Mouse (Mus musculus): ENCODE data around the gene Cd37. TPM values are rescaled to one million over a fixed set of nuclear protein-coding genes. Genes with fewer than 3 reads are reported as not detected.

The Cd37 gene
- total RNA-seq (2023): 347 and 367 TPM in 2 replicates

DNA sequence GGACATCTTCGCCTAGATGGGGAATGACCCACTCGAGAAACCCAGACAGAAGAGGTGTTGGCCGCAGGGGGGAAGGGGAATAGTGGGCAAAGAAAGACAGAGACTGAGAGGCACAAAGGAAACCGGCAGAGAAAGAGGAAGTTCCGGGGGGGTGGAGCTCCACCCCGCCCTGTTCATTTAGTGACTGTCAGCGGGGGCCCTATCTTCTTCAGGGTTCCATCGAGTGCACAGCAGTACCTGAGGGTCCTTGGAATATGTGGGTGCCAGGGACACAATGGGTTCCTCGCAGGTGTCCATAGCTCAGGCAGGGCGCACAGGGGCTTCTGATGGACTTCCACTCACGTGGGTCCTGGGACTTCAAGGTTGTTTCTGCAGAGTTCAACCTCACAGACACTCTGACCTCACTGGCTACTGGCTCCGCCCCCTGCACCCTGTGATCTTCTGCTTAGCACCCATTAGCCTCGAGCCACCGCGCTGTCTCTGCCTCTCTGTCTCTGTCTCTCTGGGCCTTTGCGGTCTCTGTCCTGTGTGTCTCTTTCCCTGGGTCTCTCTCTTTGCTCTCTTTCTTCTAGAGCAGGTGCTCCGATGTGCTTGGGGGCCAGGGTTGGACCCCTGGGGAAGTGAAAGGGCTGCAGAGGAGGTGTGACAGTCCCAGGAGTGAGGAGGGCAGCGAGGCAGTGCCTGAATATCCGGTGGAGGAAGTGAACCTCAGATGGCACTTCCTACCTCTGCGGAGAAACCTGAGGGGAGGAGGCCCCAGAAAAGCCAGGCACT is at the start of gene Cd37:
TSS of gene Cd37 (minus strand) at position 393 of the 774 bp plus-strand sequence.

DNA sequence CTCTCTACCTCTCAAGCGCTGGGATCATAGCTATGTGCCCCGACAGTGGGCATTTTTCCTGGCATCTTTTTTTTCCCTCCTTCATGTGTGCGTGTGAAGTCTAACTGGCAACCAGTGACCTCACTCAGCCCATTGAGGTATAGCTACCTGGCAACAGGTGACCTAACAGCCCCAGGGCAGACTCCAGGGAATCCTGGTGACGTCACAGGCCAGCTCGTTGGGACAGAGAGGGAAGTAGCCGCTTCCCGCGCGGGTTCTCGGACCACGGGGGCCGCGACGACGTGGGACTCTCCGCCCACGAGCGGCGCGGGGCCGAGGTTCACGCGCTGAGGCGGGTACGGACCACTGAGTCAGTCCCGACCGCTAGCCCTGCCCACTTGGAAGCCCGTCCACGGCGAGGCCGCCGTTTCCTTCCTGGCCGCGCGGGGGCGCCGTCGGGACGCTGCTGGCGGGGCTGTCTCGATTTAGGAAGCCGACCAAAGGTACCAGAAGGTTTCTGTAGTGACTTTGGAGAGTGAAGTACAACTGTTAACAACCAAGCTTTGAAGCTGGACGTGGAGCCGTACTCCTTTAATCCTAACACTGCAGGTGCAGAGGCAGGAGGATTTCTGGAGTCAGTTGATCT is 38.3 kb upstream of the Cd37 start, which contains the start of gene Slc6a21:
TSS of gene Slc6a21 (plus strand) at position 378 of the 625 bp plus-strand sequence.

DNA sequence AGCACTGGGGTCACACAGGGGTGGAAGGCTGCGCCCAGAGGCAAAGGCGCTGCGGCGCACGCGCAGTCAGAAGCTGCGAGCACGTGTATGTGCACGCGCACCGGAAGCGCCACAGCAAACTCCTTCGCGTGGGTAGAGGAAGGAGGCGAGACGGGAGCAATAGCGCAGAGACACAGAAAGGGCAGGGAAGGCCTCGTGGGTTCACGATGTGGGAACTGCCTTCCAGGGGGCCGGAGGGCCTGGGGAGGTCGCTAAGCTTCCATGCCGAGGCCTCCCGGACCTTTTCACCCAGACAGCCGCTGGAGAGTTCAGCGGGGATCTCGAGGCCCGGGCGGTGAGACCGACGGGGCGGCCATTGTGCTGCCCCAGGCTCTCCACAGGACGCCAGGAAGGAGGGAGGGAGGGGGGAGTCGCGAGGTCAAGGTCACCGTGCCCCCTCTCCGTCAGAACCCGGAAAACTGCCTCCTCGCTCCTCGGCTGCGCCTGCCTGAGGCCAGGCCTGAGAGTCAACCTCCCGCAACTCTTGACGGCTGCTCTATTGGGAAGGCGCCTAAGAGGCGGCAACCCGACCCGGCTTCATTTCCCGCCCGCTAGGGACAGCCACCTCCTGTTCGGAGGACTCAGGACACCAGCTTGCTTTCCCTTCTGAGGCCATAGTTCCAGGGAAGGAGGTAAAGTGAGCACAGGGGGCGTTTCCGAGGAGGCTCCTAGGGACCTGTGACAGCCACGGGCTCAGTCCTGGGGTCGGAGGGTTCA is 1.9 kb upstream of the Cd37 start, which contains the start of gene Slc6a16:
TSS of gene Slc6a16 (plus strand) at position 453 of the 756 bp plus-strand sequence.

DNA sequence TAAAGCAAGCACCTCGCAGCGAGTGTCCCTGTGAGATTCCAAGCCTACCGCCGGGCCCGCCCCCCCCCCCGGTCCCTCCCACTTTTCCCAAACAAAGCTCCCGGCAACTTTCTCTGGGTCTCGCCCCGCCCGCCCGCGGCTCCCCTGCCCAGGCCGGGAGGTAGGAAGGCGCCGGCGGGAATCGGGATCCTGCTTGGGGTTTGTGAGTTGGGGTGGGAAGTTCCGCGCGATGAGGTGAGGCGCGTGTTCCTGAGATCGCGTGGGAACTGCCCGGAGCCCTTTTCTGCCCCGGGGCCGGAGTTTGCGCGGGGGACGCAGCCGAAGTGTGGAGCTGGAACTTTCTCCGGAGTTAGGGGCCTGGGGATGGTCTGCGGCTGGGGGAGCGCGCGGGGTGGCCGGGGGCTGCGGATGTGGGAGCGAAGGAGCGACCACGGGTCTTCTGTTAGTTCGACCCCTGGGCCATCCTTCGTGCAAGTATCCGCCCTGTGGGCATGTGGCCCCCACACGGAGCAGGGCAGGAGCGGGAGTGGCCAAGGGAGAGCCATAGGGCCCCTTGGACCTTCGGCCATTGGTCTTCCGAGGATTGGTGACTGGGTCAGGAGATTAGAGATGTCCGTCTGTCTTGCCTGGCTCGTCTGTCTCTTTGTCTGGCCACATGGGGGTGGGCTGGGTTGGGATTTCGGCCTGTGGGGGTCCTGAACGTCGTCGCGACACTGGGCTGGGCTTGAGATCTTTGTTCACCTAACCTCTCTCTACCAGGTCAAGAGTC is 23.1 kb downstream of the Cd37 start, which contains the start of gene Tead2:
TSS of gene Tead2 (plus strand) at position 81 of the 769 bp plus-strand sequence.

DNA sequence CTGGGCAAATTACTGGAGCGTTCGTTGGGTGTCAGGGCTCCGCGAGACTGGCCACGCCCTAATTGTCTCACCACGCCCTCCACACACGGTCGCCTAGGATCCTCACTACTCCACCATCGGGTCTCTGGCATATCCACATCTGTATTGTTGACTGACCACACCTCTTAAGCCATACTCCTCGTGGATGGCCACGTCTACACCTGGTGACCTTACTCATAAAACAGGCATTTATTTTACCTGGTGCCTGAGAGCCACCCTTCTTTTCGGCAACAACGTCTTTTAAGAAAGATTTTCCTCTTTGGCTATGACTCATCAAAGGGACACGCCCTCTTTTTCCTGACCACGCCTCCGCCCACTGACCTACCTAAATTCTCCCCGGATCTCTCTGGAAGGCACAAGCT is 27.1 kb downstream of the Cd37 start, which contains the start of gene Dkkl1:
TSS of gene Dkkl1 (minus strand) at position 297 of the 401 bp plus-strand sequence.

DNA sequence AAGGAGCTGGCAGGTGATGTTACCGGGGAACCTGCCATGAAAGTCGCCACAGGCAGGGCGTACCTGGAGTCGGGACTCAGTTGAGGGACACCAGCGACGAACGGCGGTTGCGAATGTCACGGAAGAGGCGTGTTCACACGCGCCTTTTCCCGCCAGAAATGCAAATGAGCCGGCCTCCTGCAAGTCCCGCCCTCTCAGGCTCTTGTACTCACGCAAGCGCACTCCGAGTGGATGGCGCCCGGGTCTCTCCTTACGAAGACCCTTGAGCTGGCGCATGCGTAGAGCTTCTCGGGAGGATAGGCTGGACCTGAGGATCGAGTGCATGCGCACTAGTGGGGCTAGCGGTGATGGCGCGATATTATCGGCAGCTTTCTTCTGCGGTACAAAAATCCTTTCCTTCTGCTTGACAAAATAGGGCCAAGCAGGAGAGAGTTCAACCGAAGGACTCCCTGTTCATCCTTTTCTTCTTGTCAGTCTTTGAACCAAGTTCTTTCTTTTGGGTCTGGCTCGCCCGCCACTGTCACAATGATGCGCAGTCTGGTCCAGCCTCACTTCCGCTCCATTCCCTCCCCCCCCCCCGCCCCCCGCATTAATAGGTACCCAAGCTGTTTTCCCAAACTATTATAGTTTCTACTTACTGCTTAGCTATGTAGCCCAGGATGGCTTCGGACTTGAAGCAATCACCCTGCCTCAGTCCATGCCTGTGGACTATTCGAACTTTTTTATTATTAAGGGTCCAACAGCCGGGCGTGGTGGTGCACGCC is 34.4 kb downstream of the Cd37 start, which contains the start of gene Ccdc155:
TSS of gene Ccdc155 (minus strand) at position 513 of the 764 bp plus-strand sequence.

Other genes with a start within 250 kb of the Cd37 start
- gene Irf3, start 241.5 kb downstream of the Cd37 start, total RNA-seq (2023): 44.5 and 55.1 TPM in 2 replicates
- gene Bcl2l12, start 240.4 kb downstream of the Cd37 start, total RNA-seq (2023): 7.3 and 7.9 TPM in 2 replicates
- gene Scaf1, start 222.8 kb downstream of the Cd37 start, total RNA-seq (2023): 59.4 and 75.8 TPM in 2 replicates
- gene Rras, start 221.2 kb downstream of the Cd37 start, total RNA-seq (2023): 7.6 and 7.8 TPM in 2 replicates
- gene Prr12, start 186.2 kb downstream of the Cd37 start, total RNA-seq (2023): 15.9 and 19.2 TPM in 2 replicates
- 32.5 and 35.9 TPM in 2 replicates for gene Nosip, start 176.7 kb downstream of the Cd37 start, total RNA-seq (2023)
- 15.3 and 20.8 TPM in 2 replicates for gene Prrg2, start 176.4 kb downstream of the Cd37 start, total RNA-seq (2023)
- gene Rcn3, start 146.9 kb downstream of the Cd37 start, total RNA-seq (2023): 2.6 and 3.0 TPM in 2 replicates
- 11.5 and 11.6 TPM in 2 replicates for gene Fcgrt, start 135.3 kb downstream of the Cd37 start, total RNA-seq (2023)
- 561 and 713 TPM in 2 replicates for gene Rps11, start 114.7 kb downstream of the Cd37 start, total RNA-seq (2023)
- gene Rpl13a, start 110.4 kb downstream of the Cd37 start, total RNA-seq (2023): 790 and 900 TPM in 2 replicates
- not detected in 2 replicates for gene Gm45713, start 102.9 kb downstream of the Cd37 start, total RNA-seq (2023)
- 22.0 and 23.2 TPM in 2 replicates for gene Flt3l, start 102.7 kb downstream of the Cd37 start, total RNA-seq (2023)
- 41.1 and 44.5 TPM in 2 replicates for gene Pih1d1, start 84.8 kb downstream of the Cd37 start, total RNA-seq (2023)
- 77.5 and 91.9 TPM in 2 replicates for gene Aldh16a1, start 84.5 kb downstream of the Cd37 start, total RNA-seq (2023)
- gene Slc17a7, start 75.2 kb downstream of the Cd37 start, total RNA-seq (2023): 0.23 TPM in 1 of 2 replicates, not detected in the other
- gene Gfy, start 59.5 kb downstream of the Cd37 start, total RNA-seq (2023): not detected in 2 replicates
- not detected in 2 replicates for gene Pth2, start 58.1 kb downstream of the Cd37 start, total RNA-seq (2023)
- not detected in 2 replicates for gene Ccdc155, start 34.2 kb downstream of the Cd37 start, total RNA-seq (2023)
- gene Dkkl1, start 27.0 kb downstream of the Cd37 start, total RNA-seq (2023): not detected in 2 replicates
- gene Tead2, start 23.4 kb downstream of the Cd37 start, total RNA-seq (2023): not detected in 2 replicates
- gene Slc6a16, start 2.0 kb upstream of the Cd37 start, total RNA-seq (2023): 1.2 and 1.3 TPM in 2 replicates
- gene Slc6a21, start 38.4 kb upstream of the Cd37 start, total RNA-seq (2023): not detected in 2 replicates
- gene Trpm4, start 94.7 kb upstream of the Cd37 start, total RNA-seq (2023): 3.6 and 5.2 TPM in 2 replicates
- gene Hrc, start 96.2 kb upstream of the Cd37 start, total RNA-seq (2023): not detected in 2 replicates
- 0.09 TPM in 1 of 2 replicates, not detected in the other for gene Ppfia3, start 127.9 kb upstream of the Cd37 start, total RNA-seq (2023)
- 2.5 TPM in 1 of 2 replicates, not detected in the other for gene Lin7b, start 131.5 kb upstream of the Cd37 start, total RNA-seq (2023)
- gene Snrnp70, start 156.6 kb upstream of the Cd37 start, total RNA-seq (2023): 255 and 367 TPM in 2 replicates
- gene Kcna7, start 166.5 kb upstream of the Cd37 start, total RNA-seq (2023): not detected in 2 replicates
- not detected in 2 replicates for gene Ntf5, start 174.6 kb upstream of the Cd37 start, total RNA-seq (2023)
- not detected in 2 replicates for gene Lhb, start 181.7 kb upstream of the Cd37 start, total RNA-seq (2023)
- 53.5 and 56.5 TPM in 2 replicates for gene Gys1, start 195.7 kb upstream of the Cd37 start, total RNA-seq (2023)
- 22.0 and 31.6 TPM in 2 replicates for gene Ruvbl2, start 199.0 kb upstream of the Cd37 start, total RNA-seq (2023)
- gene Ftl1, start 220.8 kb upstream of the Cd37 start, total RNA-seq (2023): 1,156 and 1,320 TPM in 2 replicates
- gene Bax, start 227.8 kb upstream of the Cd37 start, total RNA-seq (2023): 37.2 and 40.7 TPM in 2 replicates
- not detected in 2 replicates for gene Tulp2, start 242.8 kb upstream of the Cd37 start, total RNA-seq (2023)
- gene Gm45808, start 247.7 kb upstream of the Cd37 start, total RNA-seq (2023): 0.98 and 1.7 TPM in 2 replicates
- gene Dhdh, start 249.7 kb upstream of the Cd37 start, total RNA-seq (2023): 3.7 and 5.4 TPM in 2 replicates